Mouse (Mus musculus) CH12.LX (cell line): ENCODE measurements at regions not wholly inside any gene's neighbourhood (a gene's known extent, or its start where the extent isn't known, plus 50 kb on each side); places are given as distances from the start of the nearest gene placed in this dataset.

ENCODE experiments used
- CTCF ChIP-seq, 2 experiments: IDR thresholded peaks in 1 of 2; conservative IDR thresholded peaks in 1 of 2; 2 replicates each; pipeline ENCODE4 v1.5.1; 2011 to 2012; ENCODE audit warnings: low read depth in 2 of 2, low read length in 2 of 2, improper control_type of control experiment in 1 of 2, inconsistent platforms in 1 of 2, mild to moderate bottlenecking in 1 of 2, moderate library complexity in 1 of 2
- ZC3H11A ChIP-seq: IDR thresholded peaks from 2 replicates; pipeline ENCODE4 v1.6.1; 2012; ENCODE audit warnings: low read depth, mild to moderate bottlenecking, inconsistent platforms, low read length, improper control_type of control experiment

- no peak for TF ChIP-seq CTCF (conservative IDR thresholded peaks at IDR 0.05 in 1 of 2, IDR thresholded peaks at IDR 0.05 in 1 of 2; ENCODE audit: low read depth in 2 of 2, low read length in 2 of 2)
- TF ChIP-seq ZC3H11A, result no peak
Observed at GRCm38 (mm10) chr3:137217245-137217644, 123.6 kb upstream of the Emcn start.
